ENCODE assay signal across 18 mouse cellular contexts in genomic region chr1:62234039-62234438, GRCm38 (mm10).
A peak's percentile ranks its signal among the peaks of the same experiment; 100 is the strongest.
DNase-seq lines count a peak whose midpoint lies in the region; ATAC-seq and TF ChIP-seq lines count a peak whose summit lies in the region.
"Had no signal": no experiment of that assay in that cellular context is flagged by ENCODE, and none has a peak within 500 bp of the region (broad histone marks: within the 10 kb centered on the region; RNA-seq: fewer than 3 reads in every experiment).

No protein-coding gene starts in this region.

- intact Hi-C loops in left cerebral cortex, postnatal 4 days (cut with DNase I): no loop called here

- TF ChIP-seq CTCF in liver, embryonic 14.5 days (IDR thresholded peaks at IDR 0.05; ENCODE audit: low read depth): no peak

- H3K27me3 ChIP-seq in liver, embryonic 14.5 days (ENCODE audit: control insufficient read depth, insufficient read depth, low read length): no peaks in the 10 kb centered on the region
- H3K27me3 ChIP-seq: forebrain, embryonic 12.5 days; megakaryocyte, embryonic 14.5 days; stomach, embryonic 15.5 days had no signal

- 27% methylated on average over 1 of the region's 1 CpGs for WGBS in liver, embryonic 14.5 days (ENCODE audit: insufficient replicate concordance)

- no peak overlapping the region for H3K4me3 ChIP-seq in liver, embryonic 14.5 days (ENCODE audit: insufficient read depth in 1 of 2, low read depth in 2 of 2, low read length in 2 of 2)
- H3K4me3 ChIP-seq: forebrain, embryonic 12.5 days; heart, embryonic 10.5 days; megakaryocyte, embryonic 14.5 days; stomach, embryonic 15.5 days had no signal

- H3K9ac ChIP-seq in liver, embryonic 14.5 days (replicated peaks): no peak overlapping the region
- H3K9ac ChIP-seq: forebrain, embryonic 12.5 days; stomach, embryonic 15.5 days had no signal

- no peak for ATAC-seq in liver, embryonic 14.5 days (ENCODE audit: insufficient read depth)

- no peak for TF ChIP-seq EP300 in liver, embryonic 14.5 days (IDR thresholded peaks at IDR 0.05; ENCODE audit: low read depth)

- no peaks in the 10 kb centered on the region for H3K36me3 ChIP-seq in liver, embryonic 14.5 days (replicated peaks; ENCODE audit: control insufficient read depth, insufficient read depth, low read depth)
- H3K36me3 ChIP-seq: forebrain, embryonic 12.5 days; heart, embryonic 10.5 days; stomach, embryonic 15.5 days had no signal

- no peaks in the 10 kb centered on the region for H3K9me3 ChIP-seq in liver, embryonic 14.5 days (ENCODE audit: control insufficient read depth, low read length)
- H3K9me3 ChIP-seq: forebrain, embryonic 12.5 days; heart, embryonic 10.5 days; megakaryocyte, embryonic 14.5 days; stomach, embryonic 15.5 days had no signal

- H3K27ac ChIP-seq in liver, embryonic 14.5 days: no peak overlapping the region
- H3K27ac ChIP-seq: forebrain, embryonic 12.5 days; heart, embryonic 10.5 days; stomach, embryonic 15.5 days had no signal

- no peaks in the 10 kb centered on the region for H3K4me1 ChIP-seq in liver, embryonic 14.5 days (replicated peaks; ENCODE audit: control insufficient read depth in 2 of 2, insufficient read depth in 2 of 2, low read length in 1 of 2)
- H3K4me1 ChIP-seq: megakaryocyte, embryonic 14.5 days; stomach, embryonic 15.5 days had no signal

- no peak overlapping the region for H3K4me2 ChIP-seq in liver, embryonic 14.5 days (ENCODE audit: low read depth)
- H3K4me2 ChIP-seq: forebrain, embryonic 12.5 days; stomach, embryonic 15.5 days had no signal

- peak; percentile 11 for DNase-seq in adrenal gland, postnatal 10 days
- DNase-seq in adrenal gland, adult 2 months: no peak
- peak; percentile 16 for DNase-seq in left cerebral cortex, postnatal 4 days
- DNase-seq in left cerebral cortex, adult 11 months (ENCODE audit: low spot score): no peak
- peak; percentile 6 to 15 (median 7) for DNase-seq in liver, embryonic 14.5 days (ENCODE audit: low read depth in 3 of 3, low spot score in 3 of 3)
- peak; percentile 47 for DNase-seq in lung, postnatal 36 days
- DNase-seq in urinary bladder, postnatal 25 days (ENCODE audit: low spot score): no peak
- DNase-seq in kidney, postnatal 25 days: no peak
- DNase-seq: adrenal gland, adult 8-10 months; cerebellum, adult 18-20 months; gastrocnemius, postnatal 36 days; heart, postnatal 14 days; kidney, adult 18-20 months; kidney, postnatal 10 days had no signal

Comparison
In these comparisons a context has a peak if more than half of its experiments do, and no peak if none do; other contexts are left out.
1. DNase-seq: peak in adrenal gland, postnatal 10 days (single experiment), left cerebral cortex, postnatal 4 days (single experiment), liver, embryonic 14.5 days (3 of 3) and lung, postnatal 36 days (single experiment); none in adrenal gland, adult 2 months (single experiment), left cerebral cortex, adult 11 months (single experiment), urinary bladder, postnatal 25 days (single experiment) and kidney, postnatal 25 days (0 of 2).